Mouse (Mus musculus): Measurements from ENCODE around the gene Fkbp8.

The Fkbp8 gene

GRCm38 (mm10) chr8:70558334-70558733 is 30.8 kb downstream of the Fkbp8 start:
- no peak for DNase-seq (ENCODE audit: low read depth, low spot score)

DNA sequence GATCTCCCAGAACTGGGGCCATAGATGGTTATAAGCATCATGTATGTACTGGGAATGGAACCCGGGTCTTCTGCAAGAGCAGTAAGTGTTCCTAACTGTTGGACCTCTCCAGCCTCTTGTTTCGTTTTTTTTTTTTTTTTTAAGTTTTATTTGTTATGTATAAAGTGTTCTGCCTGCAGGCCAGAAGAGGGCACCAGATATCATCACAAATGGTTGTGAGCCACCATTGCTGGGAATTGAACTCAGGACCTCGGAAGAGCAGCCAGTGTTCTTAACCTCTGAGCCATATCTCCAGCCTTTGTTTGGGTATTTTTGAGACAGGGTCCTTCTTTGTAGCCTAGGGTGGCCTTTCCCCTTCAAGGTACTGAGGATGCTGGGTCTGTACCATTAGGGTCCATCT is 31.5 kb downstream of the Fkbp8 start:
- no peak for DNase-seq (ENCODE audit: low read depth, low spot score)

GRCm38 (mm10) chr8:70560096-70560495 is 32.6 kb downstream of the Fkbp8 start:
- DNase-seq (ENCODE audit: low read depth, low spot score): no peak

- DNase-seq (ENCODE audit: low read depth, low spot score): no peak
Measured at GRCm38 (mm10) chr8:70560564-70560963, 33.0 kb downstream of the Fkbp8 start.

- DNase-seq (ENCODE audit: low read depth, low spot score): no peak
Measured at GRCm38 (mm10) chr8:70561357-70561756, 33.8 kb downstream of the Fkbp8 start.

- DNase-seq (ENCODE audit: low read depth, low spot score): peak; percentile 68
Measured at GRCm38 (mm10) chr8:70561809-70562535, 34.4 kb downstream of the Fkbp8 start.

DNA sequence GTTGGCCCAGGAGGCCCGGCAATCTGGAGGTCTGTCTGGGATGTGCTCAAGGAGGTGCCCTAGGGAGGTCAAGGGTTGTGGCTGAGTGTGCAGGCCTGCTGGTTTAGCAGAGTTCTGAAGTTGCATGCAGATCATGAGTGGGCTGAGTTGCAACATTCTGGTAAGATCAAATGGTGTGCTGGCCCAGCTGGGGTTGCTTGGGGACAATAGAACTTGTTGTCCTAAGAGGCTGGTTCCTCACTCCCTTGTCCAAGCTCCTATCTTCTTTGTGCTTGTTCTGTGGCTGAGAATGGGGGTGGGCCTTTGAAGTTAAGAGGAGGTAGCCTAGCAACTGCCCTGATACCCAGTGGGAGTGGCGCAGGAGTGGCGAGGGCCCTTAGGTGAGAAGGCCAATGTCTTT is 35.3 kb downstream of the Fkbp8 start:
- DNase-seq (ENCODE audit: low read depth, low spot score): no peak

- DNase-seq (ENCODE audit: low read depth, low spot score): no peak
Measured at GRCm38 (mm10) chr8:70563763-70564387, 36.4 kb downstream of the Fkbp8 start.

DNA sequence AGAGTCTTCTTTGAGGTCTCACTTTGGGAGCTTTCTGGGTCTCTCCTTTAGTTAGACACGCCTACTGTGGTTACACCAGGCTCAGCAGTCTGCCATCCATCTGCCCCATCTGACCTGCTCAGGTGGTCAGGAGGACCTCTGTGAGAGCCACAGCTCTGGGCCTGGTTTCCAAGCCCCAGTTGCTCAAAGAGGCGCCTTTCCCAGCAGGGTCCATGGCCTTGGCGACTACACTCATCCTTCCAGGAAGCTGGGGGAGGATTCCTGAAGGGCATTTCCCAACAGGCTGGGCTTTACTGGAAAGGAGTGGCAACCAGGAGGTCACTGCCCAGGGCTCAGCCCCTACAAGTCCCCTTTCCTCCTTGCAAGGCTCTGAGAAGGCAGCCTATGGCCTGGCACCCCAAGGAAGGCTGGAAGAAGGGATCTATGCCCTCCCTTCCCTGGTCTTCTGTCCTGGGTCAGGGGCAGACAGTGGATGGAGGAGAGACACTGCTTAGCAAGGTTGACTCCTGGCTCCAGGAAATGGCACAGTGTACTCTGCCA is 37.2 kb downstream of the Fkbp8 start:
- DNase-seq (ENCODE audit: low read depth, low spot score): no peak

DNA sequence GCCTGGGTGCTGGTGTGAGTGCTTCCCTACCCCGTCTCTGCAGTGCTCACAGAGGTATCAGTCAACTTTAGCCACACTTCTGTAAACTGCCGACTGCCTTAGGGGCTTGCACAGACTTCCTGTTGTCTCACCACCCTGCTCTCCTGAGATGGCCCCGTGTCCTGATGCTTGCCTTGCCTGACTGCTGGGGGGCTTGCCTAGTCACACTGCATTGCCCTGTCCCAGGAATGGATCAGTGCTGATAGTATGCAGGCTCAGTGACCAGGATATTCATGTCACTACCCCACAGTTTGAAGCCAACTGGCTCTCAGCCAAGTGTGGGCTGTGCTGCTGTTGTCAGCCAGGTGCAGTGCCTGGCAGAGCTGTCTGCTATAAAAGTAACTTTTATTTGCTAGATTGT is 38.0 kb downstream of the Fkbp8 start:
- no peak for DNase-seq (ENCODE audit: low read depth, low spot score)

GRCm38 (mm10) chr8:70570360-70570759 is 42.8 kb downstream of the Fkbp8 start:
- DNase-seq (ENCODE audit: low read depth, low spot score): no peak

- DNase-seq (ENCODE audit: low read depth, low spot score): no peak
Measured at GRCm38 (mm10) chr8:70570990-70571389, 43.5 kb downstream of the Fkbp8 start.

- no peak for DNase-seq (ENCODE audit: low read depth, low spot score)
Measured at GRCm38 (mm10) chr8:70574302-70574701, 46.8 kb downstream of the Fkbp8 start.

- DNase-seq (ENCODE audit: low read depth, low spot score): no peak
Measured at GRCm38 (mm10) chr8:70574915-70575314, 47.4 kb downstream of the Fkbp8 start.

DNA sequence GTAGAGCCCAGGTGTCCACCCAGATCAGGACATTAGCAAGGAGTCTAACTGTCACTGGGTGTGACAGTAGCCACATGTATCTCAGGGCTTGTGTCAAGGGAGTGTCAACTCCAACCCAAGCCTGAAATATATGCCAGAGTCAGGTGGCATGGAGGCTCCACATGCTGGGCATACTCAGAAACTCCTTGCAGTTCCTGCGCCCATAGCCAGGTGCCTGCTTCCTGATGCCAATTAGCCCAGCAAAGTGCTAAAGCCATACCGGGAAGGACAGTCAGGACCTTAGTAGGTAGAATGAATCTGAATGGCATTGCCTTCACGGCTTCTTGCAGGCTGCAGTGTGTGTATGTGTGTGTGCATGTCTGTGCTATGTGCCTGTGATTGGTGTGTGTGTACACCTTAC is 49.7 kb downstream of the Fkbp8 start:
- DNase-seq (ENCODE audit: low read depth, low spot score): no peak

- DNase-seq (ENCODE audit: low read depth, low spot score): no peak
Measured at GRCm38 (mm10) chr8:70583476-70584387, 56.2 kb downstream of the Fkbp8 start.

DNA sequence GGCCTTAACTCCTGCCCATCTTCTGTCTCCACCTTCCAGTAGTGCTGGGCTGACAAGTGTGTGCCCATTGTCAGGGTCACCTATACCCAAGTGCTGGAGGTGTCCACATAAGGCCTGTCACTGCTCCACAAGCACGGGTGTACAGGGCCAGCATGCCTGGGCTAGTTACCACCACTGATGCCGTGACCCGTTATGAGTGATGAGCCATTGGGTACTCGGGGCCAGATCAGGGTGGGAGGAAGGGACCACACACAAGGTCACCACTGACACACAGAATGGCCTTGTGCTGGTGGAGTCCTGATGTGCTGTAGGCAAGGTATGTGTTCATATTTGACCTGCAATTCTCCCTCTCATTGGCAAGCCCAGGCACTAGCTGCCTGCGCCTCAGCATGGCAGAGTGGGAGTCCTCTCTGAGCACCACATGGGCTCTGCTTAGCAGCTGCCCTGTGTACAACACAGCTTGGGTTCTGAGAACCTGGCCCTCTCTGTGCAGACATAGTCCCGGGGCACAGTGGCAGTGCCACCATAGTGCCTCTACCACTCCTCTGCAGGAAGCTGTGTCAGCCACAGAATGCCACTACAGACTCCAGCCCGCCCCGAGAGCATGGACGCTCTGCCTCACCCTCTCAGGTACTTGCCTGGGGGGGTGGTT is 57.2 kb downstream of the Fkbp8 start:
- DNase-seq (ENCODE audit: low read depth, low spot score): no peak

All from telencephalon, adult 2 months (tissue).